Mouse (Mus musculus): ENCODE measurements around the gene Siah1a.

DNA sequence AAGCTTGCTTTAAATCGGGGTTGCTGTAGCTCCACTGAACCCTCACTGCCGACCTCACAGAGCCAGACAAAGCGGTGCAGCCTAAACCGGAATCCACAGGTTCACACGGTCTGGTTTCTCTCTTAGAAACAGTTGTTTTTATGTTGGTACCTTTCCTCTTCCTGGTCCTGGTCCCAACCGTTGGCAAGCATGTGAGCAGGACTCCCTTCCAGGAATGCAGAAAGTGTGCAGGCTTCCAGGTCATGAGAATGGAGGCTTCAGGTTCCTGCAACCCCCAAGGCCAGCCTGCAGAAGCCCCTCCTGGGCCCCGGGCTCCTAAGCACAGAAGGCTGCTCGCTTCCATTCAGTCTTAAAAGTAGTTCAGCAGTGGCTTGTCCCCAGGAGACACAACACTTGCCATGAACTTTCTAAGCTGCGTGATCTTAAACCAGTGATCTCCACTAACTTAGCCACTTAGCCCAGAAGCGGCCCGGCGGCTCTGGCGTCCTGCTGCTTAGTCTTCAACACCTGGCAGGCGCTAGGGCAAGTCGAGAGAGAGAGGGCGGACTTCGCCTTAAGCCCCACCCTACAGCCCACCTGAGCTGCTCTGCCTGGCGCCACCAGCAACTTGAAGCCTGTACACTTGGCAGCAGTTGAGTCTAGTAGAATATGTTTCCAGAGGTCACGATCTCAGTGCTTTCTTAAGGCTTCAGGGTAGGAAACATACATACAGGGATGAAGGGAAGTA is 17.3 kb downstream of the Siah1a start:
- no peak for TF ChIP-seq CTCF (IDR thresholded peaks at IDR 0.05; ENCODE audit: borderline replicate concordance, control insufficient read depth, extremely low read depth, insufficient read depth, low read length, poor library complexity)
- TF ChIP-seq POLR2A (IDR thresholded peaks at IDR 0.05; ENCODE audit: control insufficient read depth, extremely low read depth, insufficient read depth, low read length, poor library complexity): no peak
